Mouse (Mus musculus): Measurements from ENCODE around the gene Cdk2.
"Not testable (repeated sequence)": the region's sequence is repeated elsewhere in the genome, so short reads cannot be mapped to it uniquely, and the experiment has no call there.

Cdk2 gene

DNA sequence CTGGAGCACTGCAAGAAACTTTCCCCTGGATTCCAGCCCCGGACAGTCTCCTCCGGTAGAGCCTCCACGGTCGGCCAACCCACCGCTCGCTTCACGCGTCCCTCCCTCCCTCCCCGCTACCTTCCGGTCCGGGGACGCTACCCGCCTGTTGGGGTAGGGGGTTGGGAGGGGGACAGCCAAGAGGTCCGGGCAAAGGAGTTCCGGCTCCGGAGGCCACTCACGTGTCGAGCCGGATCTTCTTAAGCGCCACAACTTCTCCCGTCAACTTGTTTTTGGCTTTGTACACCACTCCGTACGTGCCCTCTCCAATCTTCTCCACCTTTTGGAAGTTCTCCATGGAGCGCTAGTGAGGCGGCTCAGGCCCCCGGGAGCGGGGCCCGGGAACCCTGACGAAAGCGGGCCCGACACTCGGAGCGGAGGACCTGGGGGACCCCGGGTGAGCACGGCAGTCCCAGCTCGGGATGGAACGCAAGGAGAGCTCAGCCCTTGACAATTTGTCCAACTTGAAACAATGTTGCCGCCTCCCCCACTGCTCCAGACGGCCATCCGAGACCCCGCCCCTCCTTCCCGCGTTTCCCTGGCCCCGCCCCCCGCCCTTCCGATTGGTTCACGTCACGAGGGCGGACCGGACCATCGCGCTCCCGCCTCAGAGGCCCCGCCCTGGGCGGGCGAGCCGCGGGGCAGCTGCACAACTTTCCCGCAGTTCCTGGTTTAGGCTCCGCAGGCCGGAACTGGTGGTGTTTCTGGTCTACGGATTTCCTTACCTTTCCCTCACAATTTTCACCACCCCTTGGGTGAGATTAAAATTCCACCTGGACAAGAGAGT is at the start of gene Cdk2:
TSS of gene Cdk2 (minus strand) at position 541 of the 826 bp plus-strand sequence.
- peak; percentile 94 for DNase-seq (ENCODE audit: low spot score)

DNA sequence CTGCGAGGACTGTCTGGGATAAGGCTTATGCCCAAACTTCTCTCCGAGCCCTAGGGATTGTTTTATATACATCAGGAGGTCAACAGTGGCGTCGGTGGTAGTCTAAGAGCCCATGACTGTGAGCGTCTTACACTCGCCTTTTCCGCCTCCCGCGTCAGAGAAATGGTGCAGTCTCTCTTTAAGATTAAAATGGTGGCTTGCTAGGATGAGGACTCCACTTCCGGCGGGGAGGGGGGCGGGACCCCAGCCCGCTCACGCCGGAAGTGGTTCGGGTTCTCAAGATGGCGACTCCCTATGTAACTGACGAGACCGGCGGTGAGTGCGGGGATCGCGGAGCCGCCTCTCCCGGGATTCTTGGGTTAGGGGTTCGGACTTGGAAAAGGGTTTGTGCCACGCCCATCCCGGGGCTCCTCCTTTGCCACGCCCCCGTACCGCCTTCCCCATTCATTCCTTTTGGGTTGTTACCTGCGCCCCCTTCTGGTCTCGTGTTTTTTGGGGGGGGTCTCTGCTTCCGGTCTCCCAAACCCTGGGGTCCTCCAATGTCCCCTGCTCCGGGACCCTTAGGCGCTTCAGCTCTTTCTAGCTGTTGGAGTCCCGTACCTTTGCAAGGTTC is 43.5 kb upstream of the Cdk2 start:
- DNase-seq (ENCODE audit: low spot score), result peak; percentile 85

DNA sequence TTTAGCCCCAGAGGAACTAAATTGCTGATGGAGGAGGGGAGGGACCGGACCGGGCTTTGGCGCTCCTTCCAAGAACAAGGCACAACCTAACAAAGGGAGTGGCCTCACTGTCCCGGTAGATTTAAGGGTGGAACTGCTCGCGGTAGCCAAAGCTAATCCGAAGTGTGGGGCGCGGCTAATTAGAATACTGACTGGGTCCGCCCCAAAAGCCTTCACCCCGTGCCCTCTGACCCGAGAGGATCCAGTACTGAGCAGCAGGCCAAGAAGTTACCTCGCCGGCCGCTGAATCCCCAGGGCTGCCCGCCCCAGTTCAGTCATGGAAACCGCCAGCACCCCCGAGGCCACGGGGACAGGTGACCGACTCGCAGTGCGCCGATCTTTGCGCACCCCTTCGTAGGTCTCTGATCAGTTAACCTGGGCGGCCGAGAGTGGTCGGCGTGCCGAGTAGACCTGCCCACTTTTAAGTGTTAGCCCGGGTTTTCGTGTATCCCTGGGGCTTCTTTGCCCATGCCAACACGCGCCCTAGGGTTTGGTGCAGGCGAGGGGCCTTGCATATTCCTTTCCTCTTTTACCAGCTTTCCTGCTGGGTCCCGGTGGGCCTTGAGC is 42.9 kb upstream of the Cdk2 start, which contains the start of gene Pym1:
TSS of gene Pym1 (plus strand) at position 244 of the 606 bp plus-strand sequence.
- DNase-seq (ENCODE audit: low spot score), result peak; percentile 84

DNA sequence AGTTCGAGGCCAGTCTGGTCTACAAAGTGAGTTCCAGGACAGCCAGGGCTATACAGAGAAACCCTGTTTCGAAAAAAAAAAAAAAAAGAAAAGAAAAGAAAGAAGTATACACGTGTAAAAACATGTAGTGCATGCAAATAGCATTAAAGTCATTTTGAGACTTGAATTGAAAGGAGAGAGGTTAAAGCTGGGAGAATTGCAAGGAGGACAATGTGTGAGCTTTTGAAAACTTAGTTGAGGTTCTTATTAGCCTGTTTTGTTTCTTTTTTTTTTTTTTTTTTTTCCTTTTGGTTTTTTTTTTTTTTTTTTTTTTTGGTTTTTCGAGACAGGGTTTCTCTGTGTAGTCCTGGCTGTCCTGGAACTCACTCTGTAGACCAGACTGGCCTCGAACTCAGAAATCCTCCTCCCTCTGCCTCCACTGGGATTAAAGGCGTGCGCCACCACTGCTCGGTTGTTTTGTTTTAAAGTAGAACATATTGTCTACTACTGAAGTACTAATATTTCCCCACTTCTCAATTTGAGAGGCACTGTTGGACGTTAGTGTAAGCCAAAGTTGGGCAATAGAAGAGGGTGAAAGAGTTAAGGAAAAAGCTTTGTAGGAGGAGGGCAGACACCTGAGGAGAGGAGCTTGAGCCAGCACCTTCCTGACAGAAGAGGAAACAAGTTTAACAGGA is 42.3 kb upstream of the Cdk2 start:
- DNase-seq (ENCODE audit: low spot score), result no peak

DNA sequence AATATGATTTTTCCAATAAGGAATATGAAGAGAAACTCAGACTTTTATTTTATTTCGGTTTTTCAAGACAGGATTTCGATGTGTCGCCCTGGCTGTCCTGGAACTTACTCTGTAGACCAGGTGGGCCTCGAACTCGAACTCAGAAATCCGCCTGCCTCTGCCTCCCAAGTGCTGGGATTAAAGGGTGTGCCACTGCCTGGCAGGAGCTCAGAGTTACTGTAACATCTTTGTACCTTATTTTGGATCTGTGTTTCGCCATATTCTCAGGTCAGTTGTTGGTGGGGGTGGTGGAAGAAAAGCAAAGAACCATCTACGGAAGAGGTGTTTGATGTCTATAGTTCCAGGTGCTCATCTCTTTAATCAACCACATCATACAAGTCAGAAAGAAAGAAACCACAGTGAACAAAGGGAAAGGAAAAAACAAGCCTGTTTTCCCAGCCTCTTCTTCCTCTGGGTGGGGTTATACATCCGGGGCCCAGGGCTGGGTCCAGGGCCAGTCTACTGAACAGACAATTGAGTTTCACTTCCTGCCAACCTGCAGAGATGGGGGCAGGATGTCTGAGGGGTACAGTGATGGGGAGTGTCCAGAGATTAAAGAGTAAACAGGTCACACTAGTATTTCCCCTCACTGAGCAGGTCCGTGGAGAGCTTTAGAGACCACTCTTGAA is 41.2 kb upstream of the Cdk2 start:
- DNase-seq (ENCODE audit: low spot score), result no peak

DNA sequence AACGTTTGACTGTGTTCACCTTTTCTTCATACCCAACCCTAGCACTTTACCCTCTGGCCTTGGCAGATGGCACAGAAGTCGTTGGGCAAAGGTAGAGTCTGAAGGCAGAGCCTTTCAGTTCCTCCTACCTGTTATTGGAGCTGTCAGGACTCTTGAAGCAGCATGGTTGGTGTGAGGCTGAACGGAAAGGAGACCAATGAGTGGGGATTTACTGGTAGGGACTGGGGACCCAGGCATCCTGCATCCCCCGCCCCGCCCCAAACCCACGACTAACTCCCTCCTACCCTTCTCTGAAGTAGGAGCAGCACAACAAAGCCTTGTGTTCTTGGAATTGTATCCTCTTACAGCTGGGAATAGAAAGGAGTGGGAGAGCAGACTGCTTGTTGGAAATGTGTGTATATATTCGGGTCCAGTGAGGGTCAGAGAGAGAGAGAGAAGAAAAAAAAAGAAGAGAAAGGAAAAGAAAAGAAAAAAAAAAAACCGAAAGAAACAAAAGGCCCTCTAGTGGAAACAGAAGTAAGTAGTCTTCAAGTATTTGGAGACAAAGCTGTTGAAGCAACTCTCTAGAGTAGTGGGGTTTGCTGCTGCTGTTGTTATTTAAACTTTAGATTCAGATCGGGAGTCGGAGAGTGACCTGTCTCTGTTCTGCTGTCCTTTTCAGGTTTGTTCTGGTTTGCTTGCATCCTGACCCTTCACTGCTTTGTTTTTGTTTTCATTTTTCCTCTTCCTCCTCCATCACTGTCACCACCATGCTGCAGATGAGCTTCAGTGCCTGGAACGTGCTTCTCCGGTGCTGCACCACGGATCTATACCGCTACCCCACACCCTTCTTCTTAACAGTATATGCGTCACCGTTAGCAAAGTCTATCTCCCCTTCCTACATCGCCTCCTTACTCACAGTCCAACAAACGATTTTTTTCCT is 40.1 kb upstream of the Cdk2 start, which contains the start of gene Dgka:
TSS of gene Dgka (minus strand) at position 176 of the 922 bp plus-strand sequence.
- DNase-seq (ENCODE audit: low spot score), result no peak

DNA sequence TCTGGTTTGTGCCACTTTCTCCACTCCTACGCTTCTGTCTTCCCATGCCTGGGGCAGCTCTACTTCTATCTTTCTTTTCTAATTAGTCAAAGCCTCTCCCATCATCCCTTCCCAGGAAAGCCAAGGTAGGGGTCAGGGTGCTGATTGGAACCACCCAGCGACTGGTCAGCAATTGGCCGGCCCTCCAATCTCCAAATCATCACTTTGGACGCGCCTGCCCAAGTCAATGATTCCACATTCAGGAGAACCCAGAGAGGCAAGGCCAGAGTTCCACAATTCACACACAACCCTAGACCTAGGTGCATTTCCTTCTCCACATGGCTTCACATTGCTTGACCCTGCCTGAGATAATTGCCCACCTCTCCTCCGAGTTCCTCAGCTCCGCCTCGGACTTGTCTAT is 39.4 kb upstream of the Cdk2 start:
- DNase-seq (ENCODE audit: low spot score), result no peak

DNA sequence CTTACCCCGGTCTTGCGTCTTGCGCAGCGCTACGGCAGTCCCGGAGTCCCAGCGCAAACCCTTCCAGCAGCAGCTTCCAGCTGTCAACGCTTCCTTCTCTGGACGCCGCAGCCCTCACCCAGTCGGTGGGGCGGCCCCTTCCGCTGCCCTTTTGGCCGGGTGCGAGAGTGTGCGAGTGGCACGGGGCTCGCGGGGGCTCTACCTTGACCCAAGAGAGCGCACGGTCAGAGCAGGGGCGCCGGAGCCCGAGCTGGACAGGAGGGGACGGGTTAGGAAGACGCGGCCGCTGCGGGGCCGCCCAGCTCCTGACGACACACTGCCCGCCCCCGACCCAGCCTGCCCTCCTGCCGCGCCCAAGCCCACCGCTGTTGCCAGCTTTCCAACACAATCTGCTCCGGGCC is 39.0 kb upstream of the Cdk2 start:
- peak; percentile 55 for DNase-seq (ENCODE audit: low spot score)

DNA sequence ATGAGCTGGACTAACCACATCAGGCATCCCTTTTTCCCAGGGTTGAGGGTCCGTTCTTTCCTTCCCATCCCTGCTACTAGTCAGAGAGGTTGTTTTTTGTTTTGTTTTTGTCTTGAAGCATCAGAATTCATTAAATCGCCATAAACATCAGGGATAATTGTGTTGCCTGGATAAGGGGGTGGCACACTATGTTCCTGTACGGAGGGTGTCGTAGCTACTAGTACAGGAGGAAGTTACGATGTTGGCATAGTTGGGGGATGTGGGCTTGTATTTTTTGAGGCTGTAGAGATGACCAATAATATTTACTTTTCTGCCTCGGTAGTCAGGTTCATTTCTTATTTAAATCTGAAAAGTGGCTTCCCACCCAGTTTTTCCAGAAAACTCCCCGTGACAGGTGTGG is 38.4 kb upstream of the Cdk2 start:
- DNase-seq (ENCODE audit: low spot score), result no peak

DNA sequence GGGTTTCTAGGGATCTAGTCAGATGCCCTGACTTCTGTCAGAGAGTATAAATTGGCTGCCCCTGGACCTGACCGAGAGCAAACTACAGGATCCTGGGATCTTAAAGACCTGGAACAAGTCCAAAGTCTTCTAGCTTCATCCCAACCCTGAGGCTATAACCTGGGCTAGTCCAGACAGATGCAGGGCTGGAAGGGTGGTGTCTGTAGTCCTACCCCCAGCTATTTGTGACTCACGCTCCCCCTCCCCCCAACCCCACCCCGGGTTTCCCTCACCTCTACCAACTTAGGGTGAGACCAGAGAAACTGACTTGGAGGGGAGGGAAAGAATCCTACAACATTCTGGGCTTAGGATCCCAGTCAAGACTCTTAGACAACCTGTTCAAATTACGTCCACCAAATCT is 37.8 kb upstream of the Cdk2 start:
- no peak for DNase-seq (ENCODE audit: low spot score)

DNA sequence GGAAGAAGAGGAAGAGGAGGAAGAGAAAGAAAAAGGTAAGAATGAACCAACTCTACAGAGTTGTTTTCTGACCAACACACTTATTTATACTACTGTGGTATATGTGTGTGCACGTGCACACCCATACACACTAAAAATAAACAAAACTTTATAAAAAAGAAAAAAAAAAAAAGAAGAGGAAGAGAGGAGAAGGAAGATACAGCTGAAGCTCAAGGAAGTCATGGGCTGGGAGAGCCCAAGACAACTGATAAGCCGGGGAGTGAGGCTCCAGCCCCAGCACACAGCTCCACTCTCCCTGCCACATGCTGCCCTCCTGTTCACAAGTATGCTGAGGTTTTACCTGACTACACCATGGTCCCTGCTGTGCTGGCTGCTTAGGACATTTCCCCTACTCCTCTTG is 35.5 kb upstream of the Cdk2 start:
- no peak for DNase-seq (ENCODE audit: low spot score)

DNA sequence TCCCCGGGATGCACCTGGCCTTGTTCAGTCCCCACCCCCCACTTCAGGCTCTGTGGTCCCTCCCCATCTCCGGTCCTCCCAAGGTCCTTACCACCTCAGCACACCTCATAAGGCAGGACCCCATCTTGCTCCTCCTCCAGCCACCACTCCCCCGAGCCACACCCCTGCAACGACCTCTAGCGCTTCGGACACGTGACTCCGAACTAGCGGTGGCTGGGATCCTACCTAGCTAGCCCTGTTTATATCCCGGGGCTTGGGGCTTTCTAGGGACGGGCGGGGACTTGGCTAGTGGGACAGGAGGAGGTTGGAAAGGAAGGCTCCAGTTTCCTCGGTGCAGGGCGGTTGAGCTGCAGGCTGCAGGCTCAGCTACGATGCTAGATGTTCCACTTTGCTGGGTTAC is 32.6 kb upstream of the Cdk2 start:
- peak; percentile 30 for DNase-seq (ENCODE audit: low spot score)

DNA sequence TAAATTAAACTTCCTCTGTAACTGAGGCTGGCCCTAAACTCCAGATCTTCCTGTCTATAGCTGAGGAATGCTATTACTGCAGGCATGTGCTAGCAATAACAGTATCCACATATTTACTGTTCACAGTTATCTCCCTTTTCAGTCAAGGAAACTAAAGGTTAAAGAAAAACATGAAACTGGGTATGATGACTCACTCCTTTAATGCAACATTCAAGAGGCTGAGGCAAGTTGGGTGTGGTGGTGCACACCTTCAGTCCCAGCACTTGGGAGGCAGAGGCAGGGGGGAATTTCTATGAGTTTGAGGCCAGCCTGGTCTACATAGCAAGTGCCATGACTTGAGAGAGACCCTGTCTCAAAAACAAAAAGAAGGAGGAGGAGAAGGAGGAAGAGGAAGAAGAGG is 27.2 kb upstream of the Cdk2 start:
- DNase-seq (ENCODE audit: low spot score), result no peak

DNA sequence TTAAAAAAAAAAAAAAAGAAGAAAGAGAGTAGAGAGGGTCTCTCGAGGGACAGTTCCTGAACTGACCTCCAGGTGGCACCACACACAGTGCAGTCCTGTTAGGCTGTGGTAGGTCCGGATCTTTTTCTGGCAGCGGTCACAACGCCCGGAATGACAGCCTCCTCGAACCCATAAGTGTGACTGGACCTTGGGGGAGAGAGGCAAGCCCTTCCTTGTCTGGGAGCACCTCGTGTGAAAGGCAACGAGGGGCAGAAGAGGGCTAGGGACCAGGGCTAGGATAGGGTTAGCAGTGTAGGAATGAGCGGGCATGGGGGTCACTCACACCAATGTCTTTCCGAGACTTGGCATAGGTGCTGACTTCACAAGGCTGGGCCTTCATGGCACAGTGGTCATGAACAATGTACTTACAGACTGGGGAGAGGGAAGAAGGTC is 26.2 kb upstream of the Cdk2 start:
- peak; percentile 46 for DNase-seq (ENCODE audit: low spot score)

DNA sequence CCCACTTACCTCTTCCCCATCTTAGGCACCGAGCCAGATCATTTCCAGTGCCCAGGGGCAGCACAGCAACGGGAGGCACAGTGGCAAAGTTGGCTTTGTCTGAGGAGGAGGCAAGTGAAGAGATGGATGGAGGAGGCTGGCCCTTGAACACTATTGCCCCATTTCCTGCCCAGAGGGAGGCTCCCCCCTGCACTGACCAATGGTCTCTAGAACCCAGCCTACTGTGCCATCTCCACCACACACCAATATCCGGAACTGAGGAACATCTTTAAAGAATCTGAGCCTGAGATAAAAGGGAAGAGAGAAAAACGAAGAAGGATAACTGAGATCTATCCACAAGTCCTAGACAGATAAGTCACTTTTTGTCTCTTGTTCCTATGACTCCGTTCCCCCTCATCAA is 23.2 kb upstream of the Cdk2 start:
- DNase-seq (ENCODE audit: low spot score), result no peak

DNA sequence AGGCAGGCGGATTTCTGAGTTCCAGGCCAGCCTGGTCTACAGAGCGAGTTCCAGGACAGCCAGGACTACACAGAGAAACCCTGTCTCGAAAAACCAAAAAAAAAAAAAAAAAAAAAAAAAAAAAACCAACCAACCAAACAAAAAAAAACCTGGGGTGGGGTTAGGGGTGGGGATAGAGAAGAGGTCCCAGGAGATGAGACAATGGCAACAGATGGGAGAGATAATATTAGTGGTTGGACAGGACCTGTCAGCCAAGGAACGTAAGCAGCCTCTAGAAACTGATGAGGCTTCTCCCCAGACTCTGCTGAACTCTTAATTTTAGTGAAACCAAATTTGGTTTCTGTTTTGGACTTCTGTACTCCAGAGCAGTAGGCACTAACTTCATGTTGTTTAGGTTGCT is 20.6 kb upstream of the Cdk2 start:
- not testable (repeated sequence) for DNase-seq (ENCODE audit: low spot score)

DNA sequence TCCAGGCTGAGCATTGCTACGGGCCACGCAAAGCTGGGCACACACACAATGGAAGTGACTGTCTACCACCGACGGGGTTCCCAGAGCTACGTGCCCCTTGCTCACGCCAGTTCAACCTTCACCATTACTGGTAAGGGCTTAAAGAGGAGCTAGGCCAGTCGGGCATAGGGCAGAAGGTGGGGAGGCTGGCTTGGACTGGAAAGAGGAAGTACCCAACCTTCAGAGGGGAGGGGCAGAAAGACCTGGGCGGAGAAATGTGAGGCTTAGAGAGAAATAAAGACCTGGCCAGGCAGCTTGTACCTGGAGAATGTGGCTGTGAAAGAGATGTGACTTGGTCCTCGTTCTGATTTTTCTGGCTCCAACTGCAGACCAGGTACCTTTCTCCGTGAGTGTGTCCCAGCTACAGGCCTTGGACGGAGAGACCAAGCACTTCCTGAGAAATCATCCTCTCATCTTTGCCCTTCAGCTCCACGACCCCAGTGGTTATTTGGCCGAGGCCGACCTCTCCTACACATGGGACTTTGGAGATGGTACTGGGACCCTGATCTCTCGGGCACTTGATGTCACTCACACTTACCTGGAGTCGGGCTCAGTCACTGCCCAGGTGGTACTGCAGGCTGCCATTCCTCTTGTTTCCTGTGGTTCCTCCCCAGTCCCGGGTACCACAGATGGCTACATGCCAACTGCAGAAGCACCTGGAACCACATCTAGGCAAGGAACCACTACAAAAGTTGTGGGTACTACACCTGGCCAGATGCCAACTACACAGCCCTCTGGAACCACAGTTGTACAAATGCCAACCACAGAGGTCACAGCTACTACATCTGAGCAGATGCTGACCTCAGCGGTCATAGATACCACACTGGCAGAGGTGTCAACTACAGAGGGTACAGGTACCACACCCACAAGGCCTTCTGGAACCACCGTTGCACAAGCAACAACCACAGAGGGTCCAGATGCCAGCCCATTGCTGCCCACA is 11.0 kb upstream of the Cdk2 start:
- no peak for DNase-seq (ENCODE audit: low spot score)

DNA sequence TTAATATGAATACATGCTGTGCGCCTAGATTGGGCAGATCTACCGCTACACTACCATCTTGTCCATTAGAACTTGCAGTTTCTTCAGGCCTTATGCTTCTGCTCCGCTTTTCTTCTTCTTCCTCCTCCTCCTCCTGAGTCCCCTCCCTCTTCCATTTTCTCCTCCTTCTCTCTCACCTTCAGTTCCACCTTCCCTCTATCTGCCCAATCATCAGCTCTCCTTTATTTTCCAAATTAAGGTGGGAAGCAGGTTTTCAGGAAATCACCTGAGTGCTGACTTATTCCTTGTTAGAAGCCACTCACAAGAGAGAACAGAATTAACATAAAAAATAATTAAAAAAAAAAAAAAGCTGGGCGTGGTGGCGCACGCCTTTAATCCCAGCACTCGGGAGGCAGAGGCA is 6.5 kb upstream of the Cdk2 start:
- DNase-seq (ENCODE audit: low spot score), result not testable (repeated sequence)

DNA sequence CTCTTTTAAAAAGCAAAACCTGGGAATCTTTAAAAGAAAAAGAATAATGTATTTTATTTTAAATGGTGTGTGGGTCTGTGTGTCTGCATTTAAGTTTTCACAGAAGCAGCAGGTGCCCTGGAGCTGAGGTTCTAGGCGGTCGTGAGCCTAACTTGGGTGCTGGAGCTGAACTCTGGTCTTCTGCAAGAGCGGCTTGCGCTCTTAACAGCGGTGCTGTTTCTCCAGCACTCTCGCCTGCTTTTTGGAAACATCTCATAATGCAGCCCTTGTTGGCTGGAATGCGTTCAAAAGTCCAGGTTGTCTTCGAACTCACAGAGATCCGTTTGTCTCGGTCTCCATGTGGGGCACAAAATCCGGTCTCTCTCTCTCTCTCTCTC is 474 bp upstream of the Cdk2 start:
- DNase-seq (ENCODE audit: low spot score), result peak; percentile 41

DNA sequence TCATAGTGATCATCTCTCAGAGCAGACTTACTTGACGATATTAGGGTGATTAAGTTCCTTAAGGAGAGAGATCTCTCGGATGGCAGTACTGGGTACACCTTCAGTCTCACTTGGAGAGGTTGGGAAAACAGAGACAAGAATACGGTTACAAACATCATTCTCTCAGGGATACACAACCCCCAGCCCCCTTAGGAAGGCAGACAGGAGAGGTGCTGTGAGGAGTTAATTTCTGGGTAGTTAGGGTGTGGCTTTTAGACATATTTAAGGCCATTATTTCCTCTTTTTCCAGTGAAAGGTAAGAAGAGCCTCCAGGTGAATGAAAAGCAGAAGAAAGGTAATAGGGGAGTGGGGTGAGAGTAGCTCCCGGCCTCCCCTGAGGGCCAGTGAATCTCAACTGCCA is 936 bp downstream of the Cdk2 start, which contains the start of gene Pmel:
TSS of gene Pmel (plus strand) at position 301 of the 400 bp plus-strand sequence.
- DNase-seq (ENCODE audit: low spot score), result no peak

All from testis, postnatal 14 days (tissue).